12 mouse cellular contexts compared by ENCODE assay signal in the genomic region with DNA sequence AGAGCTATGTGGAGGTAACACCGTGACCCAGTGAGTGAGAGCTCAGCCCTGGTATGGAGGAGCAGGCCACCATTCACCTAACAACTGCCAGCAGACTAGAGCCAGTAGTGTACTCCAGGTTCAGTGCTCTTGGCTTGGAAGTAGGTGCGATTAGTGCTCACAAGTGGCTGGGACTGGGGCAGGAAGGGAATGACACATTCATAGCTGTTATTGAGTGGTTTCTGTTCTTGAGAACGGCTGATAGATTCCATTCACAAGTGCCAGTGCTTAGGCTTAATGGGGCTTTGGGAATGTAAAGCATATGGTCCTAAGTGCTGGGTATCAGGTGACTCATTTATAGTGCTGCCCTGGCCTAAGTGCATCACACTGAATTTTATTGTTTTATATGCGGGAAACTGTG.
A peak's percentile ranks its signal among the peaks of the same experiment; 100 is the strongest.
DNase-seq lines count a peak whose midpoint lies in the region; ATAC-seq lines count a peak whose summit lies in the region.
"Had no signal": no experiment of that assay in that cellular context is flagged by ENCODE, and none has a peak within 500 bp of the region (broad histone marks: within the 10 kb centered on the region; RNA-seq: fewer than 3 reads in every experiment).

No protein-coding gene starts in this region.

- H3K4me3 ChIP-seq in embryonic facial prominence, embryonic 11.5 days (ENCODE audit: low read depth, low read length), result no peak overlapping the region
- H3K4me3 ChIP-seq in embryonic facial prominence, embryonic 10.5 days, result no peak overlapping the region
- no peak overlapping the region for H3K4me3 ChIP-seq in midbrain, embryonic 16.5 days (ENCODE audit: low read depth, low read length)
- no peak overlapping the region for H3K4me3 ChIP-seq in midbrain, embryonic 15.5 days
- H3K4me3 ChIP-seq in limb, embryonic 15.5 days, result no peak overlapping the region
- H3K4me3 ChIP-seq: embryonic facial prominence, embryonic 13.5 days had no signal

- peak; percentile 73; the same call in 1 of the 2 replicates for ATAC-seq in embryonic facial prominence, embryonic 11.5 days (replicated peaks; ENCODE audit: insufficient number of reproducible peaks, low FRiP score, low TSS enrichment, low read depth)
- no peak for ATAC-seq in midbrain, embryonic 16.5 days
- no peak for ATAC-seq in midbrain, embryonic 15.5 days (replicated peaks)
- ATAC-seq in limb, embryonic 15.5 days (ENCODE audit: insufficient number of reproducible peaks, low FRiP score, low TSS enrichment, low read depth), result 0 out of 2 replicates have a peak, but pooled peaks have one; percentile 55

- 57% methylated on average over 4 of the region's 4 CpGs for WGBS in embryonic facial prominence, embryonic 11.5 days
- WGBS in embryonic facial prominence, embryonic 10.5 days, result 63% methylated on average over 4 of the region's 4 CpGs
- WGBS in midbrain, embryonic 16.5 days, result 61% methylated on average over 4 of the region's 4 CpGs
- WGBS in midbrain, embryonic 15.5 days, result 67% methylated on average over 4 of the region's 4 CpGs
- WGBS in limb, embryonic 15.5 days, result 23% methylated on average over 4 of the region's 4 CpGs

- DNase-seq in embryonic facial prominence, embryonic 11.5 days (ENCODE audit: low spot score), result peak; percentile 33
- DNase-seq in embryonic facial prominence, embryonic 10.5 days (ENCODE audit: low spot score), result no peak
- DNase-seq in mesoderm, embryonic 11.5 days (ENCODE audit: low read depth, low spot score), result peak; percentile 63
- no peak for DNase-seq in retina, embryonic 14.5 days (ENCODE audit: low spot score)
- no peak for DNase-seq in kidney, postnatal 36 days
- DNase-seq: cerebellum, adult 18-20 months; kidney, postnatal 25 days; thymus, postnatal 4 days had no signal

- H3K27ac ChIP-seq in embryonic facial prominence, embryonic 11.5 days (replicated peaks; ENCODE audit: low read depth, low read length), result no peak overlapping the region
- no peak overlapping the region for H3K27ac ChIP-seq in embryonic facial prominence, embryonic 10.5 days (replicated peaks)
- H3K27ac ChIP-seq in midbrain, embryonic 16.5 days (ENCODE audit: low read length), result peak overlapping the region; percentile 38; the same call in 1 of the 2 replicates
- H3K27ac ChIP-seq in midbrain, embryonic 15.5 days, result no peak overlapping the region
- no peak overlapping the region for H3K27ac ChIP-seq in limb, embryonic 15.5 days
- H3K27ac ChIP-seq: embryonic facial prominence, embryonic 13.5 days had no signal

- no peaks in the 10 kb centered on the region for H3K4me1 ChIP-seq in embryonic facial prominence, embryonic 11.5 days (ENCODE audit: control insufficient read depth, insufficient read depth, low read length)
- peaks cover 10% of the 10 kb centered on the region for H3K4me1 ChIP-seq in embryonic facial prominence, embryonic 10.5 days
- peaks cover 20% of the 10 kb centered on the region for H3K4me1 ChIP-seq in midbrain, embryonic 16.5 days (ENCODE audit: control insufficient read depth, insufficient read depth, low read length)
- H3K4me1 ChIP-seq in midbrain, embryonic 15.5 days, result peaks cover 19% of the 10 kb centered on the region
- H3K4me1 ChIP-seq in limb, embryonic 15.5 days, result peaks cover 18% of the 10 kb centered on the region

- no peaks in the 10 kb centered on the region for H3K9me3 ChIP-seq in embryonic facial prominence, embryonic 11.5 days (replicated peaks; ENCODE audit: control insufficient read depth, low read length)
- no peaks in the 10 kb centered on the region for H3K9me3 ChIP-seq in embryonic facial prominence, embryonic 10.5 days
- no peaks in the 10 kb centered on the region for H3K9me3 ChIP-seq in midbrain, embryonic 16.5 days (replicated peaks; ENCODE audit: control insufficient read depth, low read length, poor library complexity, severe bottlenecking)
- H3K9me3 ChIP-seq in midbrain, embryonic 15.5 days, result no peaks in the 10 kb centered on the region
- H3K9me3 ChIP-seq in limb, embryonic 15.5 days, result no peaks in the 10 kb centered on the region
- H3K9me3 ChIP-seq: embryonic facial prominence, embryonic 13.5 days had no signal

- H3K36me3 ChIP-seq in embryonic facial prominence, embryonic 11.5 days (replicated peaks; ENCODE audit: control insufficient read depth, insufficient read depth, low read depth, low read length), result no peaks in the 10 kb centered on the region
- H3K36me3 ChIP-seq in embryonic facial prominence, embryonic 10.5 days (replicated peaks), result no peaks in the 10 kb centered on the region
- no peaks in the 10 kb centered on the region for H3K36me3 ChIP-seq in midbrain, embryonic 16.5 days (ENCODE audit: control insufficient read depth, insufficient read depth, low read length)
- no peaks in the 10 kb centered on the region for H3K36me3 ChIP-seq in midbrain, embryonic 15.5 days (replicated peaks)
- no peaks in the 10 kb centered on the region for H3K36me3 ChIP-seq in limb, embryonic 15.5 days
- H3K36me3 ChIP-seq: embryonic facial prominence, embryonic 13.5 days had no signal

- H3K4me2 ChIP-seq in embryonic facial prominence, embryonic 11.5 days (ENCODE audit: low read depth, low read length), result no peak overlapping the region
- no peak overlapping the region for H3K4me2 ChIP-seq in midbrain, embryonic 16.5 days (ENCODE audit: low read length)
- no peak overlapping the region for H3K4me2 ChIP-seq in midbrain, embryonic 15.5 days
- H3K4me2 ChIP-seq in limb, embryonic 15.5 days, result no peak overlapping the region
- H3K4me2 ChIP-seq: embryonic facial prominence, embryonic 13.5 days had no signal

- no peaks in the 10 kb centered on the region for H3K27me3 ChIP-seq in embryonic facial prominence, embryonic 11.5 days (ENCODE audit: control insufficient read depth, insufficient read depth, low read length)
- no peaks in the 10 kb centered on the region for H3K27me3 ChIP-seq in embryonic facial prominence, embryonic 10.5 days (replicated peaks; ENCODE audit: low read depth, poor library complexity, severe bottlenecking)
- H3K27me3 ChIP-seq in midbrain, embryonic 16.5 days (ENCODE audit: control insufficient read depth, insufficient read depth, low read depth, low read length), result no peaks in the 10 kb centered on the region
- no peaks in the 10 kb centered on the region for H3K27me3 ChIP-seq in midbrain, embryonic 15.5 days (replicated peaks)
- H3K27me3 ChIP-seq in limb, embryonic 15.5 days, result no peaks in the 10 kb centered on the region
- H3K27me3 ChIP-seq: embryonic facial prominence, embryonic 13.5 days had no signal

- H3K9ac ChIP-seq in embryonic facial prominence, embryonic 11.5 days (replicated peaks; ENCODE audit: low read length), result no peak overlapping the region
- H3K9ac ChIP-seq in midbrain, embryonic 16.5 days (ENCODE audit: low read depth, low read length), result no peak overlapping the region
- no peak overlapping the region for H3K9ac ChIP-seq in midbrain, embryonic 15.5 days
- H3K9ac ChIP-seq in limb, embryonic 15.5 days, result no peak overlapping the region
- H3K9ac ChIP-seq: embryonic facial prominence, embryonic 13.5 days had no signal

Comparison
In these comparisons a context has a peak if more than half of its experiments do, and no peak if none do; other contexts are left out.
1. DNase-seq: peak in embryonic facial prominence, embryonic 11.5 days (single experiment) and mesoderm, embryonic 11.5 days (single experiment); none in embryonic facial prominence, embryonic 10.5 days (single experiment), retina, embryonic 14.5 days (single experiment) and kidney, postnatal 36 days (0 of 2).
2. ATAC-seq: peak in embryonic facial prominence, embryonic 11.5 days (single experiment) and limb, embryonic 15.5 days (single experiment); none in midbrain, embryonic 16.5 days (single experiment) and midbrain, embryonic 15.5 days (single experiment).